Mouse (Mus musculus) midbrain, postnatal 0 days (tissue): ENCODE measurements around the gene Ppp1r12a. TPM values are rescaled to one million over a fixed set of nuclear protein-coding genes. Genes with fewer than 3 reads are reported as not detected.

Experiments used
- ATAC-seq: fragments of 200-750 bp; cut with Nextera tagmentation; 2 replicates; pipeline ENCODE4 v1.8.0; 2017; ENCODE audit warnings: moderate number of reproducible peaks, mild to moderate bottlenecking, moderate TSS enrichment, moderate library complexity; ENCODE audit not compliant: low FRiP score
- DNase-seq: peaks from one replicate; pipeline ENCODE4 v3.0.0-alpha.2; 2015; ENCODE audit warnings: low spot score
- H3K27ac ChIP-seq: fragments of 300-500 bp; sonication (generic); 2 replicates; pipeline ENCODE4 v1.5.1; 2014; ENCODE audit warnings: low read depth, mild to moderate bottlenecking, low read length, mixed read lengths
- H3K27me3 ChIP-seq: fragments of 300-500 bp; sonication (generic); 2 replicates; pipeline ENCODE4 v1.6.1; 2014; ENCODE audit warnings: low read length, control low read depth, mixed read lengths; ENCODE audit not compliant: insufficient read depth
- H3K36me3 ChIP-seq: fragments of 300-500 bp; sonication (generic); 2 replicates; pipeline ENCODE4 v1.6.1; 2014; ENCODE audit warnings: low read length, control low read depth, mixed read lengths; ENCODE audit not compliant: insufficient read depth
- H3K4me1 ChIP-seq: fragments of 300-500 bp; sonication (generic); 2 replicates; pipeline ENCODE4 v1.6.1; 2014; ENCODE audit warnings: mild to moderate bottlenecking, control low read depth, antibody characterized with exemption, low read length, mixed read lengths; ENCODE audit not compliant: insufficient read depth
- H3K4me2 ChIP-seq: fragments of 300-500 bp; sonication (generic); 2 replicates; pipeline ENCODE4 v1.6.1; 2014; ENCODE audit warnings: low read depth, mild to moderate bottlenecking, low read length, mixed read lengths; ENCODE audit not compliant: poor library complexity, severe bottlenecking
- H3K4me3 ChIP-seq: fragments of 300-500 bp; sonication (generic); 2 replicates; pipeline ENCODE4 v1.5.1; 2014; ENCODE audit warnings: low read depth, mild to moderate bottlenecking, low read length, moderate library complexity
- H3K9ac ChIP-seq: fragments of 300-500 bp; sonication (generic); replicated peaks from 2 replicates; pipeline ENCODE4 v1.6.1; 2014; ENCODE audit warnings: mild to moderate bottlenecking, low read length, moderate library complexity, mixed read lengths; ENCODE audit not compliant: poor library complexity, severe bottlenecking
- H3K9me3 ChIP-seq: fragments of 300-500 bp; sonication (generic); 2 replicates; pipeline ENCODE4 v1.6.1; 2016; ENCODE audit warnings: low read length, control low read depth
- CTCF ChIP-seq: IDR thresholded peaks from 2 replicates; pipeline ENCODE4 v1.5.1; 2016; ENCODE audit warnings: antibody characterized with exemption, mild to moderate bottlenecking
- WGBS: fragments of 180-500 bp; shearing (Covaris S2); extraction: QIAGEN DNeasy Blood & Tissue Kit; methylation state at CpG from one replicate; pipeline ENCODE4 v1.1.7; 2014; 5-methylcytosine and 5-hydroxymethylcytosine counted together
- polyA plus RNA-seq: library from polyadenylated mRNA; unstranded; fragments of >200 nt; fragmentation: Nextera tagmentation; extraction: Ambion mirVana; gene quantifications from 2 replicates; pipeline ENCODE4 v1.2.1, GENCODE M21; 2015
- total RNA-seq: library from RNA; depleted of rRNA; stranded (reverse); fragments of >200 nt; gene quantifications from 2 replicates; pipeline ENCODE4 v1.2.3, GENCODE M21; 2014; rRNA removed

The Ppp1r12a gene
- total and polyA plus RNA-seq, 2 experiments from 2014 or later, result 52.0 to 71.7 TPM

DNA sequence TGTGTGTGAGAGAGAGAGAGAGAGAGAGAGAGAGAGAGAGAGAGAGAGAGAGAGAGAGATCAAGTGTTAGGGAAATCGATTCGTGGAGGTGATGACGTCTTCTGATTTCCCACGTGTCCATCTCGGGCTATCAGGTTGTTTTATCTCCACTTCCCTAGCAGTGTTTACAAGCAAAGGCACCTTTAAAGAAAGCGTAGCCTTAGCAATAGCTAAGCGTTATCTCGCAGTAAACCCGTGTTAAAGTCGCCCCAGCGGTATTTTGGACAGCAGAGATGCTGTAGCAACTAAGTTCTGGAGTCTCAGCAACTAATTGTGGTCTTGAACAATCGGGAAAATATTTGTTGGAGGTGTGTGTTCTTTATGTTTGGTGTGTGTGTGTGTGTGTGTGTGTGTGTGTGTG is 171.6 kb downstream of the Ppp1r12a start:
- ATAC-seq, result no peak
- no peak for TF ChIP-seq CTCF
- no peak for DNase-seq
- 6% methylated on average over 12 of the region's 12 CpGs for WGBS
- H3K27ac ChIP-seq, result no peak overlapping the region
- H3K9ac ChIP-seq, result no peak overlapping the region
- peak overlapping the region; percentile 100 for H3K4me2 ChIP-seq
- H3K9me3 ChIP-seq, result no peaks in the 10 kb centered on the region
- H3K27me3 ChIP-seq, result no peaks in the 10 kb centered on the region
- peak overlapping the region; percentile 51 for H3K4me3 ChIP-seq
- no peaks in the 10 kb centered on the region; the same call in 1 of the 2 replicates for H3K4me1 ChIP-seq
- H3K36me3 ChIP-seq, result no peaks in the 10 kb centered on the region

Other genes with a start within 250 kb of the Ppp1r12a start
- gene Pawr, start 169.9 kb downstream of the Ppp1r12a start, total RNA-seq, result 5.1 and 8.4 TPM in 2 replicates
- gene Pawr, start 169.9 kb downstream of the Ppp1r12a start, polyA plus RNA-seq, result 1.9 and 2.3 TPM in 2 replicates